Mouse (Mus musculus) liver, embryonic 13.5 days (tissue): Measurements from ENCODE around the gene Fcgr4. TPM values are rescaled to one million over a fixed set of nuclear protein-coding genes. Genes with fewer than 3 reads are reported as not detected.
"Not testable (repeated sequence)": the region's sequence is repeated elsewhere in the genome, so short reads cannot be mapped to it uniquely, and the experiment has no call there.

ENCODE experiments used
- ATAC-seq: fragments of 200-750 bp; cut with Nextera tagmentation; 2 replicates; pipeline ENCODE4 v1.8.0; 2017; ENCODE audit warnings: low read depth, mild to moderate bottlenecking, moderate number of reproducible peaks, moderate library complexity
- DNase-seq: peaks from one replicate; pipeline ENCODE4 v3.0.0; 2022
- H3K27ac ChIP-seq: fragments of 300-500 bp; sonication (generic); 2 replicates; pipeline ENCODE4 v1.5.1; 2015; ENCODE audit warnings: moderate library complexity, mild to moderate bottlenecking, inconsistent platforms
- H3K27me3 ChIP-seq: fragments of 300-500 bp; sonication (generic); 2 replicates; pipeline ENCODE4 v1.6.1; 2015; ENCODE audit warnings: mild to moderate bottlenecking, inconsistent platforms
- H3K36me3 ChIP-seq: fragments of 300-500 bp; sonication (generic); 2 replicates; pipeline ENCODE4 v1.6.1; 2015; ENCODE audit warnings: mild to moderate bottlenecking, inconsistent platforms
- H3K4me1 ChIP-seq: fragments of 300-500 bp; sonication (generic); replicated peaks from 2 replicates; pipeline ENCODE4 v1.6.1; 2015; ENCODE audit warnings: inconsistent platforms
- H3K4me2 ChIP-seq: fragments of 300-500 bp; sonication (generic); 2 replicates; pipeline ENCODE4 v1.6.1; 2015; ENCODE audit warnings: inconsistent platforms, mild to moderate bottlenecking, moderate library complexity
- H3K4me3 ChIP-seq: fragments of 300-500 bp; sonication (generic); replicated peaks from 2 replicates; pipeline ENCODE4 v1.5.1; 2015; ENCODE audit warnings: mild to moderate bottlenecking, inconsistent platforms
- H3K9ac ChIP-seq: fragments of 300-500 bp; sonication (generic); 2 replicates; pipeline ENCODE4 v1.6.1; 2015; ENCODE audit warnings: mild to moderate bottlenecking, inconsistent platforms
- H3K9me3 ChIP-seq: fragments of 300-500 bp; sonication (generic); replicated peaks from 2 replicates; pipeline ENCODE4 v1.6.1; 2016; ENCODE audit warnings: inconsistent platforms
- WGBS: fragments of 180-500 bp; shearing (Covaris S2); methylation state at CpG from one replicate; pipeline ENCODE4 v1.1.7; 2015; ENCODE audit not compliant: insufficient replicate concordance; 5-methylcytosine and 5-hydroxymethylcytosine counted together
- polyA plus RNA-seq: library from polyadenylated mRNA; unstranded; fragments of >200 nt; fragmentation: Nextera tagmentation; extraction: Ambion mirVana; gene quantifications from 2 replicates; pipeline ENCODE4 v1.2.1, GENCODE M21; 2015

Gene Fcgr4
- 2.0 and 2.4 TPM in 2 replicates for polyA plus RNA-seq

- DNase-seq (no peak), ATAC-seq (no peak)
- WGBS = 35% methylated on average over 2 of the region's 2 CpGs
- Histone ChIP-seq H3K27me3 (no peaks in the 10 kb centered on the region), H3K4me3 (no peak within 1 kb of the TSS), H3K9me3 (no peaks in the 10 kb centered on the region), H3K9ac (no peak within 1 kb of the TSS), H3K4me1 (peaks cover 16% of the 10 kb centered on the region), H3K27ac (no peak within 1 kb of the TSS), H3K36me3 (no peaks in the 10 kb centered on the region), H3K4me2 (no peak within 1 kb of the TSS)
These were observed at the start of gene Fcgr4 for GRCm38 (mm10) chr1:171018737-171019136. Fcgr4 (plus strand) TSS chr1:171018920.

- DNase-seq (no peak), ATAC-seq (no peak)
- Histone ChIP-seq H3K27me3 (no peaks in the 10 kb centered on the region), H3K4me2 (no peak overlapping the region), H3K9me3 (no peaks in the 10 kb centered on the region), H3K4me3 (no peak overlapping the region), H3K27ac (no peak overlapping the region), H3K4me1 (no peaks in the 10 kb centered on the region), H3K36me3 (no peaks in the 10 kb centered on the region), H3K9ac (no peak overlapping the region)
- 62% methylated on average over 6 of the region's 6 CpGs for WGBS
These were observed 46.2 kb upstream of the Fcgr4 start for GRCm38 (mm10) chr1:170972494-170972893.

- ATAC-seq = no peak
- WGBS = 39% methylated on average over 4 of the region's 4 CpGs
- H3K9me3 ChIP-seq = no peaks in the 10 kb centered on the region
- H3K9ac ChIP-seq = no peak overlapping the region
- no peak overlapping the region for H3K4me3 ChIP-seq
- H3K27ac ChIP-seq = no peak overlapping the region
- no peak overlapping the region for H3K4me2 ChIP-seq
- no peaks in the 10 kb centered on the region for H3K36me3 ChIP-seq
- H3K4me1 ChIP-seq = no peaks in the 10 kb centered on the region
- no peak for DNase-seq
- H3K27me3 ChIP-seq = no peaks in the 10 kb centered on the region
These were observed 45.8 kb upstream of the Fcgr4 start for GRCm38 (mm10) chr1:170972936-170973335.

GRCm38 (mm10) chr1:170974171-170974570, 44.5 kb upstream of the Fcgr4 start:
- Histone ChIP-seq H3K4me2 (no peak overlapping the region), H3K27me3 (no peaks in the 10 kb centered on the region), H3K36me3 (no peaks in the 10 kb centered on the region), H3K4me1 (no peaks in the 10 kb centered on the region), H3K4me3 (no peak overlapping the region), H3K9me3 (no peaks in the 10 kb centered on the region), H3K9ac (no peak overlapping the region), H3K27ac (no peak overlapping the region)
- no peak for DNase-seq
- 67% methylated on average over 8 of the region's 8 CpGs for WGBS
- ATAC-seq = no peak

GRCm38 (mm10) chr1:170974736-170975135, 44.0 kb upstream of the Fcgr4 start:
- WGBS = 78% methylated on average over 2 of the region's 2 CpGs
- Histone ChIP-seq H3K27me3 (no peaks in the 10 kb centered on the region), H3K9me3 (no peaks in the 10 kb centered on the region), H3K4me3 (no peak overlapping the region), H3K27ac (no peak overlapping the region), H3K4me1 (no peaks in the 10 kb centered on the region), H3K36me3 (no peaks in the 10 kb centered on the region), H3K4me2 (no peak overlapping the region), H3K9ac (no peak overlapping the region)
- DNase-seq (no peak), ATAC-seq (no peak)

GRCm38 (mm10) chr1:170975350-170975749, 43.4 kb upstream of the Fcgr4 start:
- H3K4me3 ChIP-seq = not testable (repeated sequence)

GRCm38 (mm10) chr1:170975751-170976161, 43.0 kb upstream of the Fcgr4 start:
- Histone ChIP-seq H3K4me3 (no peak overlapping the region), H3K27ac (no peak overlapping the region), H3K27me3 (no peaks in the 10 kb centered on the region), H3K4me1 (no peaks in the 10 kb centered on the region), H3K4me2 (no peak overlapping the region), H3K9me3 (no peaks in the 10 kb centered on the region), H3K36me3 (no peaks in the 10 kb centered on the region), H3K9ac (no peak overlapping the region)
- ATAC-seq = no peak
- 24% methylated on average over 7 of the region's 7 CpGs for WGBS
- DNase-seq = no peak

More at GRCm38 (mm10) chr1:170975350-170975749, 43.4 kb upstream of the Fcgr4 start:
- not testable (repeated sequence) for DNase-seq, H3K4me1 ChIP-seq, H3K27ac ChIP-seq, H3K27me3 ChIP-seq, ATAC-seq, H3K9ac ChIP-seq, H3K36me3 ChIP-seq, H3K9me3 ChIP-seq, H3K4me2 ChIP-seq
- 40% methylated on average over 2 of the region's 2 CpGs for WGBS

- Histone ChIP-seq H3K4me1 (no peaks in the 10 kb centered on the region), H3K9me3 (no peaks in the 10 kb centered on the region), H3K36me3 (no peaks in the 10 kb centered on the region), H3K4me3 (no peak within 1 kb of the TSS), H3K9ac (no peak within 1 kb of the TSS), H3K27ac (no peak within 1 kb of the TSS), H3K4me2 (no peak within 1 kb of the TSS), H3K27me3 (no peaks in the 10 kb centered on the region)
- ATAC-seq (no peak), DNase-seq (no peak)
- 68% methylated on average over 5 of the region's 5 CpGs for WGBS
These were observed 42.3 kb upstream of the Fcgr4 start, which contains the start of gene Fcgr2b for GRCm38 (mm10) chr1:170976447-170976846. Fcgr2b (minus strand) TSS chr1:170976547.

- Histone ChIP-seq H3K27me3 (no peaks in the 10 kb centered on the region), H3K4me1 (no peaks in the 10 kb centered on the region), H3K27ac (no peak overlapping the region), H3K4me2 (no peak overlapping the region), H3K36me3 (no peaks in the 10 kb centered on the region), H3K4me3 (no peak overlapping the region), H3K9ac (no peak overlapping the region), H3K9me3 (no peaks in the 10 kb centered on the region)
- WGBS = 49% methylated on average over 4 of the region's 4 CpGs
- ATAC-seq (no peak), DNase-seq (no peak)
These were observed 40.1 kb upstream of the Fcgr4 start for GRCm38 (mm10) chr1:170978601-170979000.

GRCm38 (mm10) chr1:170981679-170982078, 37.0 kb upstream of the Fcgr4 start:
- H3K9ac ChIP-seq, H3K36me3 ChIP-seq, ATAC-seq, H3K27me3 ChIP-seq, H3K27ac ChIP-seq, H3K9me3 ChIP-seq, H3K4me3 ChIP-seq, H3K4me2 ChIP-seq, DNase-seq, H3K4me1 ChIP-seq: not testable (repeated sequence)
- 38% methylated on average over 1 of the region's 1 CpGs for WGBS

- ATAC-seq = no peak
- 67% methylated on average over 2 of the region's 2 CpGs for WGBS
These were observed 36.4 kb upstream of the Fcgr4 start for GRCm38 (mm10) chr1:170982301-170982700.

GRCm38 (mm10) chr1:170983066-170983465, 35.7 kb upstream of the Fcgr4 start:
- Histone ChIP-seq H3K36me3 (no peaks in the 10 kb centered on the region), H3K27ac (no peak overlapping the region), H3K9ac (no peak overlapping the region), H3K27me3 (no peaks in the 10 kb centered on the region), H3K4me1 (no peaks in the 10 kb centered on the region), H3K9me3 (no peaks in the 10 kb centered on the region), H3K4me3 (no peak overlapping the region), H3K4me2 (no peak overlapping the region)
- DNase-seq = no peak
- WGBS = 47% methylated on average over 4 of the region's 4 CpGs
- ATAC-seq = no peak

More at GRCm38 (mm10) chr1:170982301-170982700, 36.4 kb upstream of the Fcgr4 start:
- no peaks in the 10 kb centered on the region for H3K36me3 ChIP-seq
- H3K27me3 ChIP-seq = no peaks in the 10 kb centered on the region
- no peak overlapping the region for H3K4me3 ChIP-seq
- H3K9me3 ChIP-seq = no peaks in the 10 kb centered on the region
- H3K4me1 ChIP-seq = no peaks in the 10 kb centered on the region
- H3K9ac ChIP-seq = no peak overlapping the region
- no peak overlapping the region for H3K4me2 ChIP-seq
- no peak for DNase-seq
- no peak overlapping the region for H3K27ac ChIP-seq
